Mouse (Mus musculus) olfactory bulb, adult 2 months (tissue): Measurements from ENCODE around the gene Fhl4.

ENCODE experiments used
- CTCF ChIP-seq: fragments of 200-500 bp; IDR thresholded peaks from 2 replicates; pipeline ENCODE4 v1.5.1; 2012; ENCODE audit warnings: low read depth, mild to moderate bottlenecking, low read length, moderate library complexity; ENCODE audit not compliant: insufficient read depth
- POLR2A ChIP-seq: fragments of 200-500 bp; IDR thresholded peaks from 2 replicates; pipeline ENCODE4 v1.6.1; 2012; ENCODE audit warnings: mild to moderate bottlenecking, low read depth, low read length, moderate library complexity; ENCODE audit not compliant: insufficient read depth

- TF ChIP-seq CTCF = no peak
- no peak; the same call in 1 of the 2 replicates for TF ChIP-seq POLR2A
These were observed 990 bp upstream of the Fhl4 start for GRCm38 (mm10) chr10:85103085-85103885.
